In the genomic region with DNA sequence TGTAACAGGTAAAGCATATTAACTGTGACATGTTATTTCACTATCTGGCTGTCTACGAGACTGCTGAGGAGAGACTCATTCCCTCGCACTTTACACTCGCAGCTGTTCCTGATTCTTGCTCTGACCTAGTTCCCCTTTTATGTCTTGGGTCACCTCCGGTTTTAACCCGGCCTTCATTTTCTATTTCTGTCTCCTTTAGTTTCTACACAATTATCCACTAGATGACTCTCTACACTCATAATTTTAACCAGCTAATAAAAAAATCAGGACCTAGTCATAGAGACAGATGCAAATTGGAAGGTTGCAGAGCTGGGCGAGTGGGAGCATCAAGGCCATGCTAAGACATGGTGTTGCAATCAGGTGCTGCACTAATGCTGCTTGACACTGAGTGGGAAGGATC, we compare ENCODE assay signal across 26 mouse cellular contexts. TPM values are rescaled to one million over a fixed set of nuclear protein-coding genes. Genes with fewer than 3 reads are reported as not detected.
DNase-seq lines count a peak whose midpoint lies in the region; ATAC-seq and TF ChIP-seq lines count a peak whose summit lies in the region.
"Had no signal": no experiment of that assay in that cellular context is flagged by ENCODE, and none has a peak within 500 bp of the region (broad histone marks: within the 10 kb centered on the region; RNA-seq: fewer than 3 reads in every experiment).

No protein-coding gene starts in this region.

- peak; percentile 96 for ATAC-seq in megakaryocyte, adult 5-6 weeks (ENCODE audit: poor library complexity, severe bottlenecking)
- ATAC-seq: forebrain, embryonic 14.5 days; hindbrain, embryonic 16.5 days; intestine, embryonic 15.5 days had no signal

- no peaks in the 10 kb centered on the region for H3K36me3 ChIP-seq in splenic B cell, adult 2 months (ENCODE audit: control insufficient read depth, insufficient read depth, low read length, poor library complexity, severe bottlenecking)
- H3K36me3 ChIP-seq: heart, embryonic 15.5 days; hindbrain, embryonic 10.5 days; intestine, embryonic 15.5 days; liver, embryonic 15.5 days; lung, embryonic 15.5 days; midbrain, embryonic 12.5 days had no signal

- no peak overlapping the region for H3K27ac ChIP-seq in layer of hippocampus, adult 2 months
- H3K27ac ChIP-seq in bone marrow, adult 2 months (ENCODE audit: control insufficient read depth, insufficient read depth, low read depth, low read length, poor library complexity) = no peak overlapping the region
- H3K27ac ChIP-seq: heart, embryonic 15.5 days; hindbrain, embryonic 10.5 days; intestine, embryonic 15.5 days; left cerebral cortex, adult 2 months; liver, embryonic 15.5 days; lung, embryonic 15.5 days; midbrain, embryonic 12.5 days had no signal

- 7% methylated on average over 6 of the region's 6 CpGs for WGBS in bone marrow, adult 2 months

- TF ChIP-seq POLR2A in bone marrow, adult 2 months (IDR thresholded peaks at IDR 0.05; ENCODE audit: borderline replicate concordance, control insufficient read depth, low read depth, low read length) = no peak

- H3K4me3 ChIP-seq in layer of hippocampus, adult 2 months = no peak overlapping the region
- H3K4me3 ChIP-seq in bone marrow, adult 2 months (replicated peaks; ENCODE audit: control insufficient read depth, low read depth, low read length) = peak overlapping the region; percentile 25
- H3K4me3 ChIP-seq: heart, embryonic 15.5 days; hindbrain, embryonic 10.5 days; intestine, embryonic 15.5 days; left cerebral cortex, adult 2 months; liver, embryonic 15.5 days; lung, embryonic 15.5 days; midbrain, embryonic 12.5 days had no signal

- TF ChIP-seq CTCF in layer of hippocampus, adult 2 months (conservative IDR thresholded peaks at IDR 0.05) = peak; percentile 37
- TF ChIP-seq CTCF in bone marrow, adult 2 months (IDR thresholded peaks at IDR 0.05; ENCODE audit: control insufficient read depth, insufficient read depth, low read length) = no peak

- DNase-seq in layer of hippocampus, adult 2 months (ENCODE audit: low spot score in 2 of 2) = no peak
- DNase-seq in layer of hippocampus, postnatal 25 days (ENCODE audit: extremely low spot score in 1 of 2, low spot score in 1 of 2) = no peak
- DNase-seq in splenic B cell, adult 2 months (ENCODE audit: low read depth, low spot score) = peak; percentile 33
- DNase-seq in urinary bladder, adult 2 months (ENCODE audit: low spot score) = no peak
- DNase-seq in ovary, postnatal 36 days (ENCODE audit: low spot score) = no peak
- DNase-seq: cerebellum, adult 2 months; cerebellum, postnatal 25 days; embryo, embryonic 11 days; gastrocnemius, postnatal 36 days; kidney, adult 9 months; kidney, postnatal 25 days; lung, postnatal 4 days; retina, postnatal 1 day; right cerebral cortex, postnatal 25 days; thymus, postnatal 4 days had no signal

- H3K4me1 ChIP-seq in bone marrow, adult 2 months (ENCODE audit: control insufficient read depth, insufficient read depth, low read length) = peaks cover 2% of the 10 kb centered on the region; the same call in 1 of the 2 replicates
- H3K4me1 ChIP-seq: heart, embryonic 15.5 days; hindbrain, embryonic 10.5 days; intestine, embryonic 15.5 days; liver, embryonic 15.5 days; lung, embryonic 15.5 days; midbrain, embryonic 12.5 days had no signal

- no peaks in the 10 kb centered on the region for H3K27me3 ChIP-seq in splenic B cell, adult 2 months (ENCODE audit: control insufficient read depth, insufficient read depth, low read length, poor library complexity, severe bottlenecking)
- H3K27me3 ChIP-seq: heart, embryonic 15.5 days; intestine, embryonic 15.5 days; liver, embryonic 15.5 days; lung, embryonic 15.5 days; midbrain, embryonic 12.5 days had no signal

RNA-seq across cellular contexts. Expression of gene Gtf2a1, which starts 55.8 kb away (rescaled TPM):
- total RNA-seq in layer of hippocampus, adult 2 months (2021) = 10 to 100 TPM; 52.2 to 53.0 TPM
- 10 to 100 TPM; 49.7 to 54.0 TPM for total RNA-seq in layer of hippocampus, postnatal 25 days (2021)
- polyA plus RNA-seq in bone marrow, adult 2 months (2011; ENCODE audit: insufficient read depth, insufficient read length, low replicate concordance, missing spikeins) = 26.2 and 38.5 TPM in 2 replicates
- total RNA-seq in megakaryocyte, adult 5-6 weeks (2015) = 30.8 and 32.9 TPM in 2 replicates
- total RNA-seq in megakaryocyte, adult 5-6 weeks (2017) = 33.6 and 37.7 TPM in 2 replicates
- 14.2 and 16.2 TPM in 2 replicates for polyA plus RNA-seq in urinary bladder, adult 2 months (2012; rRNA removed)
